8 mouse cellular contexts compared by ENCODE assay signal in genomic region chr7:65955304-65956220, GRCm38 (mm10).
DNase-seq lines count a peak whose midpoint lies in the region; ATAC-seq lines count a peak whose summit lies in the region.

No protein-coding gene starts in this region.

- H3K27me3 ChIP-seq in kidney, embryonic 14.5 days (ENCODE audit: control insufficient read depth, insufficient read depth, low read length), result no peaks in the 10 kb centered on the region; the same call in 1 of the 2 replicates
- H3K27me3 ChIP-seq in forebrain, embryonic 13.5 days, result no peaks in the 10 kb centered on the region

- no peaks in the 10 kb centered on the region for H3K36me3 ChIP-seq in kidney, embryonic 14.5 days (ENCODE audit: control insufficient read depth, insufficient read depth, low read length)
- no peaks in the 10 kb centered on the region for H3K36me3 ChIP-seq in forebrain, embryonic 13.5 days (ENCODE audit: poor library complexity, severe bottlenecking)

- intact Hi-C loops in left cerebral cortex, postnatal 14 days (cut with DNase I), result no loop called here

- no peak overlapping the region for H3K4me2 ChIP-seq in kidney, embryonic 14.5 days (replicated peaks; ENCODE audit: low read depth, low read length)
- peak overlapping the region; percentile 19; the same call in 1 of the 2 replicates for H3K4me2 ChIP-seq in forebrain, embryonic 13.5 days

- ATAC-seq in kidney, embryonic 14.5 days (ENCODE audit: low FRiP score, low TSS enrichment), result 0 out of 2 replicates have a peak, but pooled peaks have one; percentile 32
- ATAC-seq in forebrain, embryonic 13.5 days, result peak; percentile 67; the same call in 1 of the 2 replicates

- H3K27ac ChIP-seq in kidney, embryonic 14.5 days (ENCODE audit: low read depth, low read length), result no peak overlapping the region
- H3K27ac ChIP-seq in forebrain, embryonic 13.5 days, result no peak overlapping the region; the same call in 1 of the 2 replicates

- WGBS in kidney, embryonic 14.5 days, result 30% methylated on average over 24 of the region's 24 CpGs
- WGBS in forebrain, embryonic 13.5 days, result 53% methylated on average over 24 of the region's 24 CpGs

- no peak overlapping the region for H3K4me3 ChIP-seq in kidney, embryonic 14.5 days (ENCODE audit: low read length)
- H3K4me3 ChIP-seq in forebrain, embryonic 13.5 days, result no peak overlapping the region

- no peak overlapping the region for H3K9ac ChIP-seq in kidney, embryonic 14.5 days (ENCODE audit: low read depth, low read length)
- no peak overlapping the region for H3K9ac ChIP-seq in forebrain, embryonic 13.5 days

- no peak for DNase-seq in kidney, postnatal 10 days
- peak; percentile 61 to 84 for DNase-seq in left cerebral cortex, postnatal 14 days (ENCODE audit: low spot score in 2 of 2)
- peak; percentile 64 to 88 for DNase-seq in right cerebral cortex, postnatal 10 days (ENCODE audit: low spot score in 2 of 2)
- DNase-seq in B cell, adult 2 months, result no peak
- DNase-seq in ovary, postnatal 14 days (ENCODE audit: low spot score), result no peak
- no peak for DNase-seq in ovary, adult 18-20 months (ENCODE audit: low spot score)

- H3K9me3 ChIP-seq in kidney, embryonic 14.5 days (ENCODE audit: control insufficient read depth, low read length), result no peaks in the 10 kb centered on the region
- no peaks in the 10 kb centered on the region for H3K9me3 ChIP-seq in forebrain, embryonic 13.5 days (replicated peaks)

- peaks cover 4% of the 10 kb centered on the region; the same call in 1 of the 2 replicates for H3K4me1 ChIP-seq in kidney, embryonic 14.5 days (ENCODE audit: control insufficient read depth, insufficient read depth, low read length)
- H3K4me1 ChIP-seq in forebrain, embryonic 13.5 days, result peaks cover 13% of the 10 kb centered on the region

Comparison
In these comparisons a context has a peak if more than half of its experiments do, and no peak if none do; other contexts are left out.
1. DNase-seq: peak in left cerebral cortex, postnatal 14 days (2 of 2) and right cerebral cortex, postnatal 10 days (2 of 2); none in kidney, postnatal 10 days (single experiment), B cell, adult 2 months (0 of 2), ovary, postnatal 14 days (single experiment) and ovary, adult 18-20 months (single experiment).